ENCODE assay signal across 8 mouse cellular contexts in genomic region chr12:113075486-113075885, GRCm38 (mm10). TPM values are rescaled to one million over a fixed set of nuclear protein-coding genes. Genes with fewer than 3 reads are reported as not detected.
DNase-seq lines count a peak whose midpoint lies in the region; ATAC-seq and TF ChIP-seq lines count a peak whose summit lies in the region.

No protein-coding gene starts in this region.

- H3K4me2 ChIP-seq in liver, embryonic 16.5 days (ENCODE audit: low read depth, low read length): 0 out of 2 replicates have a peak overlapping the region, but pooled peaks have one; percentile 87

- no peaks in the 10 kb centered on the region for H3K36me3 ChIP-seq in testis, adult 2 months (ENCODE audit: control insufficient read depth, insufficient read depth, low read length)
- peaks cover 3% of the 10 kb centered on the region; the same call in 1 of the 2 replicates for H3K36me3 ChIP-seq in liver, embryonic 16.5 days (ENCODE audit: control insufficient read depth, insufficient read depth)

- no peaks in the 10 kb centered on the region for H3K9me3 ChIP-seq in liver, embryonic 16.5 days (replicated peaks; ENCODE audit: control insufficient read depth, low read length)

- H3K4me3 ChIP-seq in cerebellum, adult 2 months (replicated peaks; ENCODE audit: insufficient read depth, low read depth, low read length): no peak overlapping the region
- peak overlapping the region; percentile 96 for H3K4me3 ChIP-seq in testis, adult 2 months (ENCODE audit: control insufficient read depth, low read depth, low read length)
- H3K4me3 ChIP-seq in liver, embryonic 16.5 days (ENCODE audit: low read depth, low read length): peak overlapping the region; percentile 59; the same call in 1 of the 2 replicates

- WGBS in cerebellum, adult 2 months: 48% methylated on average over 6 of the region's 6 CpGs
- 40% methylated on average over 6 of the region's 6 CpGs for WGBS in liver, embryonic 16.5 days (ENCODE audit: insufficient replicate concordance)

- peak overlapping the region; percentile 42; the same call in 1 of the 2 replicates for H3K27ac ChIP-seq in cerebellum, adult 2 months (ENCODE audit: insufficient read depth, low read length)
- H3K27ac ChIP-seq in testis, adult 2 months (ENCODE audit: control insufficient read depth, insufficient read depth, low read depth, low read length): no peak overlapping the region
- H3K27ac ChIP-seq in liver, embryonic 16.5 days (ENCODE audit: low read length): no peak overlapping the region

- H3K27me3 ChIP-seq in cerebellum, adult 2 months (ENCODE audit: control insufficient read depth, insufficient read depth, low read length): no peaks in the 10 kb centered on the region
- H3K27me3 ChIP-seq in testis, adult 2 months (ENCODE audit: control insufficient read depth, insufficient read depth, low read length): no peaks in the 10 kb centered on the region
- H3K27me3 ChIP-seq in liver, embryonic 16.5 days (ENCODE audit: control insufficient read depth, insufficient read depth, low read depth, low read length): no peaks in the 10 kb centered on the region; the same call in 1 of the 2 replicates

- no peak overlapping the region for H3K9ac ChIP-seq in liver, embryonic 16.5 days (ENCODE audit: low read depth, low read length)

- no peak for TF ChIP-seq POLR2A in cerebellum, adult 2 months (IDR thresholded peaks at IDR 0.05; ENCODE audit: borderline replicate concordance, insufficient read depth, low read length)
- TF ChIP-seq POLR2A in testis, adult 2 months (IDR thresholded peaks at IDR 0.05; ENCODE audit: control insufficient read depth, low read depth, low read length): no peak

- no peak for TF ChIP-seq CTCF in cerebellum, adult 2 months (IDR thresholded peaks at IDR 0.05; ENCODE audit: borderline replicate concordance, insufficient read depth, low read depth, low read length)
- TF ChIP-seq CTCF in testis, adult 2 months (IDR thresholded peaks at IDR 0.05; ENCODE audit: control insufficient read depth, insufficient read depth, insufficient replicate concordance, low read depth, low read length): no peak

- DNase-seq in cerebellum, adult 2 months: no peak
- DNase-seq in cerebellum, adult 11 months: no peak
- DNase-seq in testis, postnatal 10 days (ENCODE audit: low spot score): no peak
- no peak for DNase-seq in urinary bladder, postnatal 14 days (ENCODE audit: low spot score)
- DNase-seq in layer of hippocampus, postnatal 10 days (ENCODE audit: low spot score in 2 of 2): no peak
- DNase-seq in T-cell, adult 2 months (ENCODE audit: low spot score): no peak

- no peak for ATAC-seq in liver, embryonic 16.5 days (ENCODE audit: low read depth)

- H3K4me1 ChIP-seq in cerebellum, adult 2 months (ENCODE audit: control insufficient read depth, insufficient read depth, low read length): peaks cover 8% of the 10 kb centered on the region
- peaks cover 18% of the 10 kb centered on the region for H3K4me1 ChIP-seq in testis, adult 2 months (ENCODE audit: control insufficient read depth, insufficient read depth, low read length)
- H3K4me1 ChIP-seq in liver, embryonic 16.5 days (ENCODE audit: control insufficient read depth, low read depth, low read length): peaks cover 26% of the 10 kb centered on the region

RNA-seq across cellular contexts. Expression of gene Tex22, which starts 1.2 kb away (rescaled TPM):
- 0.25 and 0.30 TPM in 2 replicates for polyA plus RNA-seq in cerebellum, adult 2 months (2012; rRNA removed)
- polyA plus RNA-seq in testis, adult 2 months (2012; rRNA removed): 451 and 544 TPM in 2 replicates
- not detected in 2 replicates for polyA plus RNA-seq in liver, embryonic 16.5 days (2015; fragmentation: Nextera tagmentation; extraction: Ambion mirVana)
- total RNA-seq in layer of hippocampus, postnatal 10 days (2021): under 1 TPM; 0.45 to 0.64 TPM

RNA-seq across cellular contexts. Expression of gene Mta1, which starts 22.6 kb away (rescaled TPM):
- 60.4 and 61.4 TPM in 2 replicates for polyA plus RNA-seq in cerebellum, adult 2 months (2012; rRNA removed)
- 57.9 and 63.9 TPM in 2 replicates for polyA plus RNA-seq in testis, adult 2 months (2012; rRNA removed)
- 3.4 and 3.5 TPM in 2 replicates for polyA plus RNA-seq in liver, embryonic 16.5 days (2015; fragmentation: Nextera tagmentation; extraction: Ambion mirVana)
- 10 to 100 TPM; 87.3 to 89.5 TPM for total RNA-seq in layer of hippocampus, postnatal 10 days (2021)

Comparison
In these comparisons a context has a peak if more than half of its experiments do, and no peak if none do; other contexts are left out.
1. RNA of gene Tex22, which starts 1.2 kb away (polyA plus RNA-seq): 451 to 544 TPM in testis, adult 2 months; 0.25 to 0.30 TPM in cerebellum, adult 2 months and not detected in liver, embryonic 16.5 days; every median in the first group is over 100 times any median in the second.
2. RNA of gene Mta1, which starts 22.6 kb away (polyA plus RNA-seq): 60.4 to 61.4 TPM in cerebellum, adult 2 months and 57.9 to 63.9 TPM in testis, adult 2 months; 3.4 to 3.5 TPM in liver, embryonic 16.5 days; every median in the first group is over 10 times any median in the second.